Mouse (Mus musculus): ENCODE measurements around the gene Adad2. TPM values are rescaled to one million over a fixed set of nuclear protein-coding genes. Genes with fewer than 3 reads are reported as not detected.

The Adad2 gene
- polyA plus RNA-seq, 1 experiment from 2014 or later, result not detected

DNA sequence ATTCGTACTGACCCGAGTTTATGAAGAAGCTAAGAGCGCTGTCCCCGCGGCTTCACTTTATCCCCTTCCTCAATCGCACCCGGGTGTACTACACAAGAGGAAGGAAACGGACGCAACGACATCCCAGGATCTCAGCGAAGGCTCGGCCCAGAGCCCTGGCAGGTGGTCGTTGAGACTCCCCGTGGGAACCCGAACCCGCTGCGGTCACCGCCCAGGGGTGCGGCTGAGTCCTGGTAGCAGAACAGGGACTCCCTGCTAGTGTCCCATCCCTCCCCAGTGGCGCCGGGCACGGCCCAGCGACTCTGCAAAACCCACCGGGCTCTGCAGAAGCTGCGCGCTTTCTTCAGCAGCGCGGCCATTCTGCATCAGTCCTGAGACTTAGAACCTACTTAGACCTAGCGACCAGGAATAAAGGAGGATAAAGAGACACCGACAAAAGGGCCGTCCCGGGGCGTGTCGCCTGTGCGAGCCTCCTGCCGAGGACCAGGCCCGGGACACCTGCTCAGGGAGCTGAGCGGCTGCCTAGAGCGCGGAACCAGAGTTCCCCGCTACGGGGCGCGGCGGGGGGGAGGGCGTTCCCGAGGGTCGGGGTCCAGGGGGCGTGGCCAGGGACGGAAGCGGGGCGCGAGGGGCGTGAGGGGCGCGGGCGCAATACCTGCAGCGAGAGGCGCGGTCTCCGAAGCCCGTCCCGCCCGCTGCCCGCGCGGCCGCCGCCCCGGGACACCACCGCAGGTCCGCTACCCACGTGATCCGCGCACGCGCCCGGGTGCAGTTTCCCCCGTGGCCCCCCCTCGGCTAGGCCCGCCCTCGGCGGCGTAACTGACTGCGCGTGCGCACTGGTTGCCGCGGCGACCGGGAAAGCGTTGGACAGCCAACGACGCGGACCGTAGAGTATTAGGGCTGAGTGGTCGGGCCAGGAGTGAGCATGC, 37.8 kb upstream of the Adad2 start, which contains the start of the genes Hsdl1 and Dnaaf1:
Hsdl1 (minus strand) TSS at position 747 of the 929 bp plus-strand sequence.
Dnaaf1 (plus strand) TSS at position 799 of the 929 bp plus-strand sequence.
- Histone ChIP-seq H3K27me3 (ENCODE audit: control insufficient read depth, insufficient read depth, low read length) (peaks cover 2% of the 10 kb centered on the region; the same call in 1 of the 2 replicates), H3K4me3 (ENCODE audit: low read depth, low read length) (peak within 1 kb of the TSS; percentile 86), H3K4me2 (replicated peaks; ENCODE audit: low read depth, low read length) (peak within 1 kb of the TSS; percentile 79), H3K27ac (ENCODE audit: low read depth, low read length) (peak within 1 kb of the TSS; percentile 60), H3K4me1 (replicated peaks; ENCODE audit: control insufficient read depth, insufficient read depth, low read length) (no peaks in the 10 kb centered on the region; the same call in 1 of the 2 replicates), H3K36me3 (ENCODE audit: control insufficient read depth, insufficient read depth, low read length) (no peaks in the 10 kb centered on the region), H3K9me3 (ENCODE audit: control insufficient read depth, low read length) (no peaks in the 10 kb centered on the region), H3K9ac (ENCODE audit: low read depth, low read length) (peak within 1 kb of the TSS; percentile 76)
- DNase-seq (ENCODE audit: low spot score) (peak; percentile 96), ATAC-seq (ENCODE audit: low FRiP score) (peak; percentile 88)
- under 1% methylated on average over 65 of the region's 97 CpGs for WGBS

- peak overlapping the region; percentile 76; the same call in 1 of the 2 replicates for H3K9ac ChIP-seq (ENCODE audit: low read depth, low read length)
- WGBS, result 3% methylated on average over 16 of the region's 16 CpGs
- ATAC-seq (ENCODE audit: low FRiP score) (peak; percentile 72), DNase-seq (ENCODE audit: low spot score) (no peak)
- H3K4me1 ChIP-seq (replicated peaks; ENCODE audit: control insufficient read depth, insufficient read depth, low read length), result no peaks in the 10 kb centered on the region; the same call in 1 of the 2 replicates
- H3K9me3 ChIP-seq (ENCODE audit: control insufficient read depth, low read length), result no peaks in the 10 kb centered on the region
- peak overlapping the region; percentile 79 for H3K4me2 ChIP-seq (replicated peaks; ENCODE audit: low read depth, low read length)
- no peaks in the 10 kb centered on the region for H3K36me3 ChIP-seq (ENCODE audit: control insufficient read depth, insufficient read depth, low read length)
- no peak overlapping the region for H3K27ac ChIP-seq (ENCODE audit: low read depth, low read length)
- H3K4me3 ChIP-seq (ENCODE audit: low read depth, low read length), result peak overlapping the region; percentile 86
- peaks cover 4% of the 10 kb centered on the region; the same call in 1 of the 2 replicates for H3K27me3 ChIP-seq (ENCODE audit: control insufficient read depth, insufficient read depth, low read length)
Measured at GRCm38 (mm10) chr8:119575366-119575726, 37.2 kb upstream of the Adad2 start.

DNA sequence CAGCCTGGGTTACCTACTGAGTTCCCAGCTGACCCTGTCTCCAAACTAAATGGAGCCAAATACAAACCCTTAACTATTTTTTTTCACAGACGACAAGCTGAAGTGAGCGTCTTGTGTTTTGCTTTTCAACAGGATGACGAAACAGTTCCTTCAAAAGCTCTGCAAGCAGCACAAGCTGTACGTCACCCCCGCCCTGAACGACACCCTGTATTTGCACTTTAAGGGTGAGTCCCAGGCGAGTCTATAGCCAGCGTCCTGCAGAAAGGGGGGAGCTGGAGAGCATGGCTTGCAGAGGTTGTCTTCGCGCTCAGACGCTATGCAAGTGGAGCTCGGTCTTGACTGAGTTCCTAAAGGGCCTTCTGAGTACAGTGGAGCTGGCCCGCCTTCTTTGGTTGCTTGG, 33.5 kb upstream of the Adad2 start:
- no peak overlapping the region for H3K4me2 ChIP-seq (replicated peaks; ENCODE audit: low read depth, low read length)
- H3K4me3 ChIP-seq (ENCODE audit: low read depth, low read length), result no peak overlapping the region
- no peaks in the 10 kb centered on the region for H3K9me3 ChIP-seq (ENCODE audit: control insufficient read depth, low read length)
- no peak for DNase-seq (ENCODE audit: low spot score)
- 39% methylated on average over 13 of the region's 13 CpGs for WGBS
- H3K27me3 ChIP-seq (ENCODE audit: control insufficient read depth, insufficient read depth, low read length), result peaks cover 4% of the 10 kb centered on the region; the same call in 1 of the 2 replicates
- no peak for ATAC-seq (ENCODE audit: low FRiP score)
- H3K4me1 ChIP-seq (replicated peaks; ENCODE audit: control insufficient read depth, insufficient read depth, low read length), result no peaks in the 10 kb centered on the region
- H3K36me3 ChIP-seq (ENCODE audit: control insufficient read depth, insufficient read depth, low read length), result no peaks in the 10 kb centered on the region
- no peak overlapping the region for H3K27ac ChIP-seq (ENCODE audit: low read depth, low read length)
- no peak overlapping the region for H3K9ac ChIP-seq (ENCODE audit: low read depth, low read length)

DNA sequence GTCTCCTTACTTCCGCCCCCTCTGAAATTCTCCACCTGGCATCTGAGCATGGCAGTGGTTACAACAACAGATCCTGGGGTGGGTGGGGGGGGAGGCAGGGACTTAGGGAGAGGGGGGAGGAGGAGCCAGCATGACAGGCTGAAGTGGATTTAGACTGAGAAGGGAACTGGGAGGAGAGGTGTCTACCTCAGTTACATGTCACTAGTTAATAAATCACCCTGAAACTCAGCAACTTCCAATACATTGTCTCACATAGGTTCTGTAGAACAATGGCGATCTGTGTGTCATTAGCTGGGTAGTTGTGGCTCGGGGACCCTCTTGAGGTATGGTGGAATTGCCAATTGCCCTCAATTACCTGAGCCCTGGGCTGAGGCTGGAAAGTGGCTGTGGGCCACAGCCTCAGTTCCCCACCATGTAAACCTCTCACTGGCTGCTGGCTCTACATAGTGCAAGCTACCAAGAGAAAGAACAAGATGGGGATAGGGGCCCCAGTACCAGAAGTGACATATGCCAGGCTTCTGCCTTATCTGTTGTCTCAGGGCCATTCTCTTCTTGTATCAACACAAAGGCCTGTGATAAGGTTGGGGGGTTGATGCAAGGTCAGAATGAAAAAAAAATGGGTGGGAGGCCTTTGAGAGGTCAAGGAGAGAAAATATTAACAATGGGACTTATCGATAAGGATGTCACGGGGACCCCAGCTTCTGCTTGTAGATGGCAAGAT, 31.9 kb upstream of the Adad2 start:
- Histone ChIP-seq H3K4me2 (replicated peaks; ENCODE audit: low read depth, low read length) (no peak overlapping the region), H3K27ac (ENCODE audit: low read depth, low read length) (no peak overlapping the region), H3K27me3 (ENCODE audit: control insufficient read depth, insufficient read depth, low read length) (peaks cover 4% of the 10 kb centered on the region; the same call in 1 of the 2 replicates), H3K4me3 (ENCODE audit: low read depth, low read length) (no peak overlapping the region), H3K9me3 (ENCODE audit: control insufficient read depth, low read length) (no peaks in the 10 kb centered on the region), H3K4me1 (replicated peaks; ENCODE audit: control insufficient read depth, insufficient read depth, low read length) (no peaks in the 10 kb centered on the region), H3K36me3 (ENCODE audit: control insufficient read depth, insufficient read depth, low read length) (no peaks in the 10 kb centered on the region), H3K9ac (ENCODE audit: low read depth, low read length) (no peak overlapping the region)
- no peak for ATAC-seq (ENCODE audit: low FRiP score)
- DNase-seq (ENCODE audit: low spot score), result no peak
- 90% methylated on average over 5 of the region's 5 CpGs for WGBS

- 18% methylated on average over 22 of the region's 24 CpGs for WGBS
Measured at GRCm38 (mm10) chr8:119585901-119586300, 26.6 kb upstream of the Adad2 start.

DNA sequence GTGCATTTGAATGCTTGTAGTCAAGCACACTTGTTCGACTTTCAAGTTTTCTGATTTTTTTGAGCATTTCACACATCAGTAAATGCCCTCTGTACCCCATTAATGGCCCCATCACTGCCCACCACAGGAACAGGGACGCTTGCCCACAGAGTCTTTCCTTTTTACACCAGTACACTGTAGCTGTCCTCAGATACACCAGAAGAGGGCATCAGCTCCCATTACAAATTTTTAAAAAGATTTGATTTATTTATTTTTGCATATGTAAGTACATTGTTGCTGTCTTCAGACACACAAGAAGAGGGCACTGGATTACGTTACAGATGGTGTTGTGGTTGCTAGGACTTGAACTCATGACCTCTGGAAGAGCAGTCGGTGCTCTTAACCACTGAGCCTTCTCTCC, 24.2 kb upstream of the Adad2 start:
- H3K27ac ChIP-seq (ENCODE audit: low read depth, low read length), result no peak overlapping the region
- H3K27me3 ChIP-seq (ENCODE audit: control insufficient read depth, insufficient read depth, low read length), result no peaks in the 10 kb centered on the region
- H3K4me1 ChIP-seq (replicated peaks; ENCODE audit: control insufficient read depth, insufficient read depth, low read length), result no peaks in the 10 kb centered on the region
- no peak overlapping the region for H3K9ac ChIP-seq (ENCODE audit: low read depth, low read length)
- no peaks in the 10 kb centered on the region for H3K9me3 ChIP-seq (ENCODE audit: control insufficient read depth, low read length)
- no peaks in the 10 kb centered on the region for H3K36me3 ChIP-seq (ENCODE audit: control insufficient read depth, insufficient read depth, low read length)
- WGBS, result 63% methylated on average over 4 of the region's 4 CpGs
- ATAC-seq (ENCODE audit: low FRiP score), result no peak
- no peak overlapping the region for H3K4me3 ChIP-seq (ENCODE audit: low read depth, low read length)
- H3K4me2 ChIP-seq (replicated peaks; ENCODE audit: low read depth, low read length), result no peak overlapping the region
- DNase-seq (ENCODE audit: low spot score), result no peak

More at GRCm38 (mm10) chr8:119585901-119586300, 26.6 kb upstream of the Adad2 start:
- Histone ChIP-seq H3K36me3 (ENCODE audit: control insufficient read depth, insufficient read depth, low read length) (no peaks in the 10 kb centered on the region), H3K27me3 (ENCODE audit: control insufficient read depth, insufficient read depth, low read length) (no peaks in the 10 kb centered on the region), H3K9me3 (ENCODE audit: control insufficient read depth, low read length) (no peaks in the 10 kb centered on the region), H3K9ac (ENCODE audit: low read depth, low read length) (0 out of 2 replicates have a peak overlapping the region, but pooled peaks have one; percentile 19), H3K4me3 (ENCODE audit: low read depth, low read length) (0 out of 2 replicates have a peak overlapping the region, but pooled peaks have one; percentile 16), H3K27ac (ENCODE audit: low read depth, low read length) (no peak overlapping the region), H3K4me1 (replicated peaks; ENCODE audit: control insufficient read depth, insufficient read depth, low read length) (no peaks in the 10 kb centered on the region), H3K4me2 (replicated peaks; ENCODE audit: low read depth, low read length) (peak overlapping the region; percentile 32; the same call in 1 of the 2 replicates)
- ATAC-seq (ENCODE audit: low FRiP score) (no peak), DNase-seq (ENCODE audit: low spot score) (no peak)

DNA sequence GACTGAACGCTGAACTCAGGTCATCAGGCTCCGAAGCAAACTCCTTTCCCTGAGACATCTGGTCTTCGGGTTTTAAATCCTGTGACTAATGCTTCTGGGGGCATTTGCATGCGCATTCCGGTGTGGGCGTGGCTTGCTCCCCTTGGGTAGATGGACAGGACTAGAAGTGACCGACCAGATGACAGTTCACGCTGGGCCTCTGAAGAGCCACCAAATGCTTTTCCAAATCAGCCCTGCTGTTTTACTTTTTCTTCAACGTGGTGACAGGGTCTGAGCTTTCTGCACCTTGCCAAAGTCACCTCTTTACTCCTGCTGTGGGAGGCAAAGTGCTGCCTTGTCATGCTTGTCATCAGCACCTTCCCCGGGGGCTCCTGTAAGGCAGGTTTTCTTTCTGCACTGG, 23.7 kb upstream of the Adad2 start:
- no peaks in the 10 kb centered on the region for H3K9me3 ChIP-seq (ENCODE audit: control insufficient read depth, low read length)
- H3K4me1 ChIP-seq (replicated peaks; ENCODE audit: control insufficient read depth, insufficient read depth, low read length), result no peaks in the 10 kb centered on the region
- ATAC-seq (ENCODE audit: low FRiP score), result no peak
- no peak overlapping the region for H3K27ac ChIP-seq (ENCODE audit: low read depth, low read length)
- H3K9ac ChIP-seq (ENCODE audit: low read depth, low read length), result no peak overlapping the region
- H3K36me3 ChIP-seq (ENCODE audit: control insufficient read depth, insufficient read depth, low read length), result no peaks in the 10 kb centered on the region
- no peak overlapping the region for H3K4me3 ChIP-seq (ENCODE audit: low read depth, low read length)
- DNase-seq (ENCODE audit: low spot score), result peak; percentile 25
- H3K27me3 ChIP-seq (ENCODE audit: control insufficient read depth, insufficient read depth, low read length), result no peaks in the 10 kb centered on the region
- WGBS, result 23% methylated on average over 10 of the region's 10 CpGs
- H3K4me2 ChIP-seq (replicated peaks; ENCODE audit: low read depth, low read length), result no peak overlapping the region

- DNase-seq (ENCODE audit: low spot score) (no peak), ATAC-seq (ENCODE audit: low FRiP score) (no peak)
- Histone ChIP-seq H3K4me1 (replicated peaks; ENCODE audit: control insufficient read depth, insufficient read depth, low read length) (no peaks in the 10 kb centered on the region), H3K27ac (ENCODE audit: low read depth, low read length) (no peak overlapping the region), H3K27me3 (ENCODE audit: control insufficient read depth, insufficient read depth, low read length) (no peaks in the 10 kb centered on the region), H3K9ac (ENCODE audit: low read depth, low read length) (no peak overlapping the region), H3K36me3 (ENCODE audit: control insufficient read depth, insufficient read depth, low read length) (no peaks in the 10 kb centered on the region), H3K4me3 (ENCODE audit: low read depth, low read length) (no peak overlapping the region), H3K4me2 (replicated peaks; ENCODE audit: low read depth, low read length) (no peak overlapping the region), H3K9me3 (ENCODE audit: control insufficient read depth, low read length) (no peaks in the 10 kb centered on the region)
- 81% methylated on average over 14 of the region's 14 CpGs for WGBS
Measured at GRCm38 (mm10) chr8:119590348-119590747, 22.2 kb upstream of the Adad2 start.

Data from hindbrain, embryonic 11.5 days (tissue).